Mouse (Mus musculus) thymus, adult 2 months (tissue): ENCODE data around the gene Stard10. TPM values are rescaled to one million over a fixed set of nuclear protein-coding genes. Genes with fewer than 3 reads are reported as not detected.

Experiments used
- DNase-seq: peaks from one replicate; pipeline ENCODE4 v3.0.0; 2021
- H3K27ac ChIP-seq: fragments of 200-500 bp; 2 replicates; pipeline ENCODE4 v1.5.1; 2012; ENCODE audit warnings: low read length, control low read depth; ENCODE audit not compliant: control insufficient read depth, insufficient read depth
- H3K27me3 ChIP-seq: fragments of 200-500 bp; 2 replicates; pipeline ENCODE4 v1.6.1; 2012; ENCODE audit warnings: mild to moderate bottlenecking, low read length, moderate library complexity, mixed read lengths; ENCODE audit not compliant: control insufficient read depth, insufficient read depth
- H3K36me3 ChIP-seq: fragments of 200-500 bp; 2 replicates; pipeline ENCODE4 v1.6.1; 2012; ENCODE audit warnings: mild to moderate bottlenecking, low read length, moderate library complexity; ENCODE audit not compliant: control insufficient read depth, insufficient read depth
- H3K4me1 ChIP-seq: fragments of 200-500 bp; replicated peaks from 2 replicates; pipeline ENCODE4 v1.6.1; 2012; ENCODE audit warnings: low read length; ENCODE audit not compliant: control insufficient read depth, insufficient read depth
- H3K4me3 ChIP-seq: fragments of 200-500 bp; 2 replicates; pipeline ENCODE4 v1.5.1; 2012; ENCODE audit warnings: mild to moderate bottlenecking, low read length, control low read depth, moderate library complexity; ENCODE audit not compliant: control insufficient read depth, insufficient read depth
- CTCF ChIP-seq: fragments of 200-500 bp; IDR thresholded peaks from 2 replicates; pipeline ENCODE4 v1.5.1; 2012; ENCODE audit warnings: mild to moderate bottlenecking, control low read depth, low read length, moderate library complexity, borderline replicate concordance; ENCODE audit not compliant: control insufficient read depth, poor library complexity, insufficient read depth; ENCODE audit errors: extremely low read depth
- POLR2A ChIP-seq: fragments of 200-500 bp; IDR thresholded peaks from 2 replicates; pipeline ENCODE4 v1.6.1; 2012; ENCODE audit warnings: mild to moderate bottlenecking, low read length, control low read depth, moderate library complexity; ENCODE audit not compliant: control insufficient read depth, poor library complexity, insufficient read depth; ENCODE audit errors: extremely low read depth
- WGBS: fragments of 180-500 bp; shearing (Covaris S2); methylation state at CpG from one replicate; pipeline ENCODE4 v1.1.7; 2018; 5-methylcytosine and 5-hydroxymethylcytosine counted together
- polyA plus RNA-seq: library from polyadenylated mRNA; depleted of rRNA; stranded (reverse); fragments of >200 nt; gene quantifications from 2 replicates; pipeline ENCODE4 v1.2.3, GENCODE M21; 2012

Gene Stard10
- polyA plus RNA-seq, 1 experiment, result 31.4 TPM

DNA sequence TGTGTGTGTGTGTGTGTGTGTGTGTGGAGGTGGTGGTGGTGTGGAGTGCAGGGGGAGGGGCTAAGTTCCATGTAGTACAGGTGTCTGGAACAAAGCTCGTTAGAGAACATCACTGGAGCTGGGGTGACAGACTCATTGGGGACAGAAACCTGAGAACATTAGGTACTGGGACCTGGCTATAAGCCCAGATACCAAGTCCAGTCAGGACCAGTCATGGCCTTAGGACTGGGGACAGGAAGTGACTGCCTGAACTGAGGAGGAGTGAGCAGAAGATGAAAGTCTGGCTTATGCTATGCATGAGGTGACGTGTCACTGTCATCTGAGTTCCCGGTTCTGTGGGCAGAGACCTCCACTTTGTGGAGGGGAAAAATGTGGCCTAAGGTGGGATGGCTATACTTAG is 43.5 kb downstream of the Stard10 start:
- no peaks in the 10 kb centered on the region for H3K36me3 ChIP-seq
- 25% methylated on average over 3 of the region's 3 CpGs for WGBS
- no peak for TF ChIP-seq CTCF
- TF ChIP-seq POLR2A, result no peak
- no peak for DNase-seq
- no peak overlapping the region for H3K4me3 ChIP-seq
- H3K27ac ChIP-seq, result no peak overlapping the region
- H3K4me1 ChIP-seq, result peaks cover 41% of the 10 kb centered on the region
- no peaks in the 10 kb centered on the region for H3K27me3 ChIP-seq

GRCm38 (mm10) chr7:101361021-101361420 is 44.1 kb downstream of the Stard10 start:
- TF ChIP-seq POLR2A, result no peak
- no peak for TF ChIP-seq CTCF
- Histone ChIP-seq H3K36me3 (no peaks in the 10 kb centered on the region), H3K4me1 (peaks cover 41% of the 10 kb centered on the region), H3K4me3 (no peak overlapping the region), H3K27me3 (no peaks in the 10 kb centered on the region), H3K27ac (no peak overlapping the region)
- no peak for DNase-seq
- 48% methylated on average over 4 of the region's 4 CpGs for WGBS

GRCm38 (mm10) chr7:101361767-101362166 is 44.9 kb downstream of the Stard10 start:
- DNase-seq, result no peak
- Histone ChIP-seq H3K27me3 (no peaks in the 10 kb centered on the region), H3K27ac (no peak overlapping the region), H3K4me3 (no peak overlapping the region), H3K4me1 (peaks cover 41% of the 10 kb centered on the region), H3K36me3 (no peaks in the 10 kb centered on the region)
- WGBS, result 57% methylated on average over 4 of the region's 4 CpGs
- TF ChIP-seq POLR2A, result no peak
- TF ChIP-seq CTCF, result no peak

DNA sequence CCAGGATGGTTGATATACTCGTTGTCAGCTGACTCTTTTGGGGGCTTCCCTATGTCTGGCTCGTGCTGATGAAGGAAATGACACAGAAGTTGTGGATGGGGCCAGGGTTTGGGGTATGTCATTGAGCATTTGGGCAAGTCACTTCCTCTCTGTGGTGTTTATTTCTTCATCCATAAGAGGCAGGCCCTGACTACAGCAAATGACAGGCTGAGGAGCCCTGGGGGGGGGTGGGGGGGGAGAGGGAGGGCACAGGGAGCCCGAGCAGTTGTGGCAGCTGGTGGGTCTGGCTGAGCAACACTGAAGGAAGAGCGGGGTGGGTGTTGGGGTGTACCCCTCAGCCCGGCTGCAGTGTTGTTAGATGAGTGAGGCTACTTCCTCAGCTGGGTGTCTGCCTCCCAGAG is 45.9 kb downstream of the Stard10 start:
- no peak overlapping the region for H3K4me3 ChIP-seq
- no peaks in the 10 kb centered on the region for H3K27me3 ChIP-seq
- 14% methylated on average over 5 of the region's 5 CpGs for WGBS
- H3K27ac ChIP-seq, result no peak overlapping the region
- no peaks in the 10 kb centered on the region for H3K36me3 ChIP-seq
- DNase-seq, result peak; percentile 39
- no peak for TF ChIP-seq CTCF
- TF ChIP-seq POLR2A, result no peak
- peaks cover 37% of the 10 kb centered on the region for H3K4me1 ChIP-seq

- H3K4me3 ChIP-seq, result no peak overlapping the region
- 54% methylated on average over 5 of the region's 5 CpGs for WGBS
- H3K4me1 ChIP-seq, result peaks cover 37% of the 10 kb centered on the region
- TF ChIP-seq CTCF, result no peak
- no peak for TF ChIP-seq POLR2A
- DNase-seq, result no peak
- H3K36me3 ChIP-seq, result no peaks in the 10 kb centered on the region
- H3K27me3 ChIP-seq, result no peaks in the 10 kb centered on the region
- no peak overlapping the region for H3K27ac ChIP-seq
These were observed 47.0 kb downstream of the Stard10 start for GRCm38 (mm10) chr7:101363914-101364313.

DNA sequence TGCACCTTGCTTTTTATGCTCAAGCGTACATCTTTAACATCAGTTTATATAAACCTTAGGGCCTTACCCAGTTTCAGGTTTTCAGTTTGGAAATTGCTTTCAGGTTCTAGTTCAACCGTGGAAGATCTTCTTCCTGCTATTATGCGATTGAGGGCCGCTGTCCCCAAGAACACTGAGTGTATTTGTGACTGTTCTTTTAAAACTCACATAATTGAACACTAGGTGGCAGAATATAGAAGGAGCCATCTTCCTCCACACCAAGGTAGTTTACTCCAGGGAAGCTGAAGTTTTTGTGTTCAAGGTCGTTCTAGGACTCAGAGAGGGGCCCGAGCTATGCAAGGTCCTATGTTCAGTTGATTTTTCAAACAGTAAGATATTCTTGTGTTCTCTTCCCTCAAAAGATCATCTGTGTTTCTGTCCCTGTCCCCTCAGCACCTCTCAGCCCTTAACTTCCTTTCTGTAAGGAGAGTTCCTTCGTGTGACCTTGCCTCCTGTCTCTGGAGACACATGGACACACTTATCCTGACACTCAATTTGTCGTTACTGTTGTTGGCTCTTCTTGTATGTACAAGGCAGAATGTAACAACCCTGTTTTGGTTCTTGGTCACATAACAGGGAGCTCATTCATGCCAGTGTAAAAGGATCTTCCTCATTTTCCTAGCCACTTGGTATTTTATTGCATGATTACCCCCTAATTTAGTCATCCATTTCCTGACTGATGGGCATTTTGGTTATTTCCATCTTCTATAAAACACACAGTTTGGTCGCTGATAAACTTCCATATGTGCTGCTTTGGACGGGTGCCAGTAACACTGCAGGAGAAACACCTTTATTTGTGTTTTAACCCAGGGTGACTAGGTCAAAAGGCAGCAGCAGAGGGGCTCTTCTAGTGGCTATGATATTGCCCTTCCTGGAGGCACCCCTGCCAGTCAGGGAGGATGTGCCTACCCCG is 51.3 kb downstream of the Stard10 start:
- Histone ChIP-seq H3K4me3 (no peak overlapping the region), H3K36me3 (no peaks in the 10 kb centered on the region), H3K4me1 (peaks cover 8% of the 10 kb centered on the region), H3K27ac (no peak overlapping the region), H3K27me3 (no peaks in the 10 kb centered on the region)
- WGBS, result 68% methylated on average over 11 of the region's 11 CpGs
- TF ChIP-seq POLR2A, result no peak
- no peak for TF ChIP-seq CTCF
- no peak for DNase-seq

GRCm38 (mm10) chr7:101369666-101370065 is 52.8 kb downstream of the Stard10 start:
- Histone ChIP-seq H3K36me3 (no peaks in the 10 kb centered on the region), H3K27me3 (no peaks in the 10 kb centered on the region), H3K27ac (no peak overlapping the region), H3K4me3 (no peak overlapping the region), H3K4me1 (no peaks in the 10 kb centered on the region)
- WGBS, result 93% methylated on average over 7 of the region's 7 CpGs
- no peak for TF ChIP-seq CTCF
- TF ChIP-seq POLR2A, result no peak
- no peak for DNase-seq
